Mouse (Mus musculus): ENCODE data around the gene Pfkfb4.

DNA sequence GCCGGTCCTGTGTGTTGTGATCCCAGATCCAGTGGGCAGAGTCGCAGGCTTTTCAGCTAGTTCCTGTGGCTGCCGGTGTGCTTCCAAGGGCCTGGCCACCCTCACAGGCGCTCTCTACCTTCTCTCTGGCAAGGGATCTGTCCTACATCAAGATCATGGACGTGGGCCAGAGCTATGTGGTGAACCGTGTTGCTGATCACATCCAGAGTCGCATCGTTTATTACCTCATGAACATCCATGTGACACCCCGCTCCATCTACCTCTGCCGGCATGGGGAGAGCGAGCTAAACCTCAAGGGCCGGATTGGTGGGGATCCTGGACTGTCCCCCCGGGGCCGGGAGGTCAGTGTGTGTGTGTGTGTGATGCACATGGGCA lies 18.7 kb downstream of the Pfkfb4 start:
- TF ChIP-seq CTCF (IDR thresholded peaks at IDR 0.05; ENCODE audit: insufficient read depth, low read length), result no peak
- TF ChIP-seq POLR2A (IDR thresholded peaks at IDR 0.05; ENCODE audit: borderline replicate concordance, extremely low read depth, low read depth, low read length), result no peak

Measured in lung, adult 2 months (tissue).